Mouse (Mus musculus): Measurements from ENCODE around the gene Arl4c. TPM values are rescaled to one million over a fixed set of nuclear protein-coding genes. Genes with fewer than 3 reads are reported as not detected.

The Arl4c gene
- 8.4 and 8.9 TPM in 2 replicates for polyA plus RNA-seq (2015; fragmentation: Nextera tagmentation; extraction: Ambion mirVana)

GRCm38 (mm10) chr1:88701870-88702661 is at the start of gene Arl4c:
Gene Arl4c (minus strand): TSS chr1:88702221.

Other genes starting within 250 kb of the Arl4c start
- not detected in 2 replicates for gene Glrp1, start 192.2 kb downstream of the Arl4c start, polyA plus RNA-seq (2015; fragmentation: Nextera tagmentation; extraction: Ambion mirVana)

All from urinary bladder, postnatal 0 days (tissue).